Mouse (Mus musculus) central nervous system, embryonic 14 days (tissue): ENCODE measurements around the gene Gtf3c4. TPM values are rescaled to one million over a fixed set of nuclear protein-coding genes. Genes with fewer than 3 reads are reported as not detected.

Source experiments
- polyA plus RNA-seq: library from polyadenylated mRNA; depleted of rRNA; stranded (reverse); fragments of >200 nt; gene quantifications from 2 replicates; pipeline ENCODE4 v1.2.3, GENCODE M21; 2012; rRNA removed

The Gtf3c4 gene
- 22.7 and 22.8 TPM in 2 replicates for polyA plus RNA-seq

GRCm38 (mm10) chr2:28840222-28840951 is at the start of gene Gtf3c4, which contains the start of gene Ddx31:
TSS of gene Gtf3c4 (minus strand) at chr2:28840360.
TSS of gene Ddx31 (plus strand) at chr2:28840406.

Other genes with a start within 250 kb of the Gtf3c4 start
- gene Gfi1b, start 218.4 kb downstream of the Gtf3c4 start, polyA plus RNA-seq: 0.12 and 0.18 TPM in 2 replicates
- 31.2 and 34.3 TPM in 2 replicates for gene Tsc1, start 199.1 kb downstream of the Gtf3c4 start, polyA plus RNA-seq
- gene Spaca9, start 140.6 kb downstream of the Gtf3c4 start, polyA plus RNA-seq: 1.8 and 2.3 TPM in 2 replicates
- 1.2 TPM in 2 replicates for gene Ak8, start 140.2 kb downstream of the Gtf3c4 start, polyA plus RNA-seq
- gene Ddx31, start within 50 bp of the Gtf3c4 start, polyA plus RNA-seq: 13.1 and 13.7 TPM in 2 replicates
- 21.3 and 31.6 TPM in 2 replicates for gene Barhl1, start 76.3 kb upstream of the Gtf3c4 start, polyA plus RNA-seq
- 1.2 and 1.3 TPM in 2 replicates for gene Cfap77, start 214.7 kb upstream of the Gtf3c4 start, polyA plus RNA-seq
- gene Ttf1, start 219.9 kb upstream of the Gtf3c4 start, polyA plus RNA-seq: 16.9 and 19.0 TPM in 2 replicates